In genomic region chr14:14574851-14575250, GRCm38 (mm10) we compare ENCODE assay signal across 28 mouse cellular contexts.
A peak's percentile ranks its signal among the peaks of the same experiment; 100 is the strongest.
DNase-seq lines count a peak whose midpoint lies in the region; ATAC-seq and TF ChIP-seq lines count a peak whose summit lies in the region.
"Had no signal": no experiment of that assay in that cellular context is flagged by ENCODE, and none has a peak within 500 bp of the region (broad histone marks: within the 10 kb centered on the region; RNA-seq: fewer than 3 reads in every experiment).

No protein-coding gene starts in this region.

- intact Hi-C loops in heart, adult 2 months (cut with DNase I), result no loop called here

- H3K9ac ChIP-seq in heart, adult 2 months (ENCODE audit: low read depth, low read length), result no peak overlapping the region
- no peak overlapping the region for H3K9ac ChIP-seq in ES-E14 (ENCODE audit: insufficient read depth, low read depth, low read length, poor library complexity, severe bottlenecking)
- H3K9ac ChIP-seq in hindbrain, embryonic 11.5 days (ENCODE audit: low read depth, low read length), result no peak overlapping the region
- H3K9ac ChIP-seq: embryonic facial prominence, embryonic 13.5 days; forebrain, embryonic 15.5 days; hindbrain, embryonic 14.5 days; limb, embryonic 12.5 days; liver, embryonic 15.5 days; lung, embryonic 14.5 days; midbrain, embryonic 13.5 days; neural tube, embryonic 13.5 days had no signal

- H3K27me3 ChIP-seq in heart, adult 2 months (ENCODE audit: control insufficient read depth, insufficient read depth, low read length), result no peaks in the 10 kb centered on the region
- H3K27me3 ChIP-seq in midbrain, embryonic 10.5 days (ENCODE audit: low read depth, poor library complexity, severe bottlenecking), result no peaks in the 10 kb centered on the region
- no peaks in the 10 kb centered on the region for H3K27me3 ChIP-seq in hindbrain, embryonic 11.5 days (ENCODE audit: control insufficient read depth, insufficient read depth, low read length)
- no peaks in the 10 kb centered on the region for H3K27me3 ChIP-seq in kidney, adult 2 months (replicated peaks; ENCODE audit: control insufficient read depth, insufficient read depth, low read length)
- H3K27me3 ChIP-seq: embryonic facial prominence, embryonic 13.5 days; forebrain, embryonic 15.5 days; limb, embryonic 12.5 days; liver, embryonic 15.5 days; megakaryocyte, embryonic 14.5 days; midbrain, embryonic 13.5 days; neural tube, embryonic 13.5 days had no signal

- 60% methylated on average over 4 of the region's 4 CpGs for WGBS in heart, adult 2 months
- WGBS in midbrain, embryonic 10.5 days, result 62% methylated on average over 4 of the region's 4 CpGs
- WGBS in hindbrain, embryonic 11.5 days, result 57% methylated on average over 4 of the region's 4 CpGs
- 59% methylated on average over 4 of the region's 4 CpGs for WGBS in kidney, adult 2 months

- no peaks in the 10 kb centered on the region for H3K36me3 ChIP-seq in heart, adult 2 months (ENCODE audit: control insufficient read depth, insufficient read depth, low read length)
- no peaks in the 10 kb centered on the region for H3K36me3 ChIP-seq in ES-E14 (ENCODE audit: control insufficient read depth, insufficient read depth, low read length, poor library complexity, severe bottlenecking)
- no peaks in the 10 kb centered on the region for H3K36me3 ChIP-seq in midbrain, embryonic 10.5 days
- H3K36me3 ChIP-seq in hindbrain, embryonic 11.5 days (ENCODE audit: control insufficient read depth, insufficient read depth, low read length), result no peaks in the 10 kb centered on the region
- no peaks in the 10 kb centered on the region for H3K36me3 ChIP-seq in kidney, adult 2 months (ENCODE audit: control insufficient read depth, insufficient read depth, low read length)
- H3K36me3 ChIP-seq: embryonic facial prominence, embryonic 13.5 days; forebrain, embryonic 10.5 days; forebrain, embryonic 15.5 days; limb, embryonic 12.5 days; liver, embryonic 15.5 days; midbrain, embryonic 13.5 days; neural tube, embryonic 13.5 days had no signal

- no peak overlapping the region for H3K27ac ChIP-seq in heart, adult 2 months
- H3K27ac ChIP-seq in ES-E14 (ENCODE audit: insufficient read depth, low read depth, low read length, poor library complexity, severe bottlenecking), result no peak overlapping the region
- H3K27ac ChIP-seq in midbrain, embryonic 10.5 days (replicated peaks), result no peak overlapping the region
- no peak overlapping the region for H3K27ac ChIP-seq in hindbrain, embryonic 11.5 days (ENCODE audit: low read depth, low read length)
- no peak overlapping the region for H3K27ac ChIP-seq in kidney, adult 2 months (ENCODE audit: insufficient read depth, low read depth, low read length)
- H3K27ac ChIP-seq: embryonic facial prominence, embryonic 13.5 days; forebrain, embryonic 10.5 days; forebrain, embryonic 15.5 days; hindbrain, embryonic 14.5 days; limb, embryonic 12.5 days; liver, embryonic 15.5 days; midbrain, embryonic 13.5 days; neural tube, embryonic 13.5 days had no signal

- peak; percentile 39 for TF ChIP-seq CTCF in heart, adult 2 months (IDR thresholded peaks at IDR 0.05)
- TF ChIP-seq CTCF in kidney, adult 2 months (conservative IDR thresholded peaks at IDR 0.05; ENCODE audit: insufficient read depth, insufficient read length, low read depth, low read length), result no peak

- TF ChIP-seq EP300 in heart, adult 2 months (IDR thresholded peaks at IDR 0.05; ENCODE audit: insufficient read depth, low read depth, low read length), result no peak

- no peak for DNase-seq in heart, adult 2 months
- DNase-seq in heart, adult 9 months (ENCODE audit: low spot score in 2 of 2), result no peak
- peak; percentile 47 for DNase-seq in ES-E14 (ENCODE audit: low read depth, low spot score)
- peak; percentile 77 for DNase-seq in ZHBTc4 (ENCODE audit: low read depth, low spot score)
- DNase-seq in midbrain, embryonic 10.5 days (ENCODE audit: low spot score), result no peak
- DNase-seq in hindbrain, embryonic 11.5 days (ENCODE audit: low spot score), result no peak
- DNase-seq in kidney, adult 2 months, result no peak
- DNase-seq: adrenal gland, adult 2 months; adrenal gland, postnatal 36 days; cerebellum, adult 18-20 months; cerebellum, postnatal 10 days; gastrocnemius, postnatal 10 days; heart, postnatal 4 days; kidney, adult 18-20 months; kidney, postnatal 36 days; lung, embryonic 14.5 days; lung, postnatal 14 days had no signal

- no peak for TF ChIP-seq POLR2A in heart, adult 2 months (IDR thresholded peaks at IDR 0.05; ENCODE audit: insufficient read depth, low read depth, low read length)
- TF ChIP-seq POLR2A in kidney, adult 2 months (IDR thresholded peaks at IDR 0.05; ENCODE audit: low read depth, low read length), result no peak

- no peak overlapping the region for H3K4me3 ChIP-seq in heart, adult 2 months
- H3K4me3 ChIP-seq in ES-E14 (ENCODE audit: insufficient read depth in 1 of 2, low read depth in 1 of 2, low read length in 2 of 2, poor library complexity in 1 of 2, severe bottlenecking in 1 of 2), result no peak overlapping the region
- H3K4me3 ChIP-seq in midbrain, embryonic 10.5 days, result no peak overlapping the region
- H3K4me3 ChIP-seq in hindbrain, embryonic 11.5 days (ENCODE audit: low read depth, low read length), result no peak overlapping the region
- no peak overlapping the region for H3K4me3 ChIP-seq in kidney, adult 2 months (ENCODE audit: insufficient read depth, low read depth, low read length)
- H3K4me3 ChIP-seq: embryonic facial prominence, embryonic 13.5 days; forebrain, embryonic 10.5 days; forebrain, embryonic 15.5 days; limb, embryonic 12.5 days; liver, embryonic 15.5 days; megakaryocyte, embryonic 14.5 days; midbrain, embryonic 13.5 days; neural tube, embryonic 13.5 days had no signal

- no peaks in the 10 kb centered on the region for H3K79me2 ChIP-seq in heart, adult 2 months (replicated peaks; ENCODE audit: control insufficient read depth, insufficient read depth, low read length)

- ATAC-seq in hindbrain, embryonic 11.5 days (ENCODE audit: low FRiP score), result no peak
- ATAC-seq: activated CD4-positive, CD25-positive, alpha-beta regulatory T cell, adult 4 months; forebrain, embryonic 15.5 days; midbrain, embryonic 13.5 days had no signal

- H3K4me2 ChIP-seq in hindbrain, embryonic 11.5 days (replicated peaks; ENCODE audit: low read depth, low read length), result no peak overlapping the region
- H3K4me2 ChIP-seq: embryonic facial prominence, embryonic 13.5 days; forebrain, embryonic 15.5 days; heart, embryonic 11.5 days; hindbrain, embryonic 14.5 days; limb, embryonic 12.5 days; liver, embryonic 15.5 days; lung, embryonic 14.5 days; midbrain, embryonic 13.5 days; neural tube, embryonic 13.5 days had no signal

- no peaks in the 10 kb centered on the region for H3K9me3 ChIP-seq in ES-E14 (ENCODE audit: control insufficient read depth, insufficient read depth, low read depth, low read length)
- peaks cover 4% of the 10 kb centered on the region; the same call in 1 of the 2 replicates for H3K9me3 ChIP-seq in midbrain, embryonic 10.5 days (replicated peaks)
- H3K9me3 ChIP-seq in hindbrain, embryonic 11.5 days (ENCODE audit: control insufficient read depth, low read length), result no peaks in the 10 kb centered on the region
- H3K9me3 ChIP-seq: embryonic facial prominence, embryonic 13.5 days; forebrain, embryonic 15.5 days; limb, embryonic 12.5 days; liver, embryonic 15.5 days; megakaryocyte, embryonic 14.5 days; midbrain, embryonic 13.5 days; neural tube, embryonic 13.5 days had no signal

- no peaks in the 10 kb centered on the region for H3K4me1 ChIP-seq in heart, adult 2 months (ENCODE audit: control insufficient read depth, insufficient read depth, low read length)
- H3K4me1 ChIP-seq in ES-E14 (ENCODE audit: control insufficient read depth in 2 of 2, insufficient read depth in 2 of 2, low read length in 2 of 2, poor library complexity in 1 of 2), result peaks cover 0 to 2% of the 10 kb centered on the region in 2 experiments; a peak in 1 of 4 replicates
- no peaks in the 10 kb centered on the region for H3K4me1 ChIP-seq in midbrain, embryonic 10.5 days
- no peaks in the 10 kb centered on the region for H3K4me1 ChIP-seq in hindbrain, embryonic 11.5 days (replicated peaks; ENCODE audit: control insufficient read depth, insufficient read depth, low read length)
- no peaks in the 10 kb centered on the region for H3K4me1 ChIP-seq in kidney, adult 2 months (ENCODE audit: control insufficient read depth, insufficient read depth, low read length)
- H3K4me1 ChIP-seq: embryonic facial prominence, embryonic 13.5 days; forebrain, embryonic 10.5 days; forebrain, embryonic 15.5 days; limb, embryonic 12.5 days; liver, embryonic 15.5 days; megakaryocyte, embryonic 14.5 days; midbrain, embryonic 13.5 days; neural tube, embryonic 13.5 days had no signal

- in situ Hi-C loops in ES-E14 (cut with MboI; ENCODE audit: low sequenced_read_pairs in 2 of 2, unreplicated experiment in 2 of 2), result no loop called here

TF ChIP-seq in ES-E14, 5 proteins besides CTCF, POLR2A, EP300 and RAD21:
- no peak for TF ChIP-seq HCFC1 (IDR thresholded peaks at IDR 0.05; ENCODE audit: borderline replicate concordance, insufficient read depth, low read length)
- TF ChIP-seq ZC3H11A (IDR thresholded peaks at IDR 0.05; ENCODE audit: borderline replicate concordance, low read depth, low read length), result peak; percentile 36; the same call in 1 of the 2 replicates

Comparison
In these comparisons a context has a peak if more than half of its experiments do, and no peak if none do; other contexts are left out.
1. DNase-seq: peak in ES-E14 (single experiment) and ZHBTc4 (single experiment); none in heart, adult 2 months (0 of 2), heart, adult 9 months (0 of 2), midbrain, embryonic 10.5 days (single experiment), hindbrain, embryonic 11.5 days (single experiment) and kidney, adult 2 months (single experiment).